Comparison of ENCODE assay signal across 10 mouse cellular contexts in the genomic region with DNA sequence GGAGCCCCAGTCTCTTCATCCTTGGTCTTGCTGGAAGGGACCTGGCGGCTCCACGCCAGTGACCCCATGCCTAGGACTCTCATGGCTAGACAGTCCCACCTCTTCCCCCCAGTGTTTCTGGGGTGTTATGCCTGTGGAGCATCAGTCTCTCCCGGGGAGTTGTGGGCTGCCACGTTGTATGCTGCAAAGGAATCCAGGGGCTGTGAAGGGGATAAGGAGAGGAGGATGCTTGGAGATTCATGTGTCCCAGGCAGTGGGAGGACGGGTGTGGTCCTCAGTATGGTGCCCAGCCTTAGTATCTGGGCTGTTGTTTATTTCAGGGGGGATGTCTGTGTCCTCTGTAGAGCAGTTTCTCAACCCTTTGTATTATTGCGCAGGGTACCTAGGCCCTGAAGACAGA. TPM values are rescaled to one million over a fixed set of nuclear protein-coding genes. Genes with fewer than 3 reads are reported as not detected.
DNase-seq lines count a peak whose midpoint lies in the region; ATAC-seq and TF ChIP-seq lines count a peak whose summit lies in the region.
"Had no signal": no experiment of that assay in that cellular context is flagged by ENCODE, and none has a peak within 500 bp of the region (broad histone marks: within the 10 kb centered on the region; RNA-seq: fewer than 3 reads in every experiment).

No protein-coding gene starts in this region.

- H3K9me3 ChIP-seq in forebrain, embryonic 14.5 days (replicated peaks; ENCODE audit: control insufficient read depth, low read length) = no peaks in the 10 kb centered on the region
- H3K9me3 ChIP-seq in intestine, embryonic 16.5 days (ENCODE audit: control insufficient read depth, low read length) = no peaks in the 10 kb centered on the region
- no peaks in the 10 kb centered on the region for H3K9me3 ChIP-seq in neural tube, embryonic 15.5 days (replicated peaks)

- H3K36me3 ChIP-seq in forebrain, embryonic 14.5 days (ENCODE audit: control insufficient read depth, insufficient read depth, low read length) = no peaks in the 10 kb centered on the region
- H3K36me3 ChIP-seq in intestine, embryonic 16.5 days (ENCODE audit: control insufficient read depth, insufficient read depth, low read length) = no peaks in the 10 kb centered on the region
- no peaks in the 10 kb centered on the region for H3K36me3 ChIP-seq in neural tube, embryonic 15.5 days

- no peak for DNase-seq in layer of hippocampus, adult 2 months (ENCODE audit: low spot score in 2 of 2)
- DNase-seq in layer of hippocampus, postnatal 14 days (ENCODE audit: low spot score in 2 of 2) = no peak
- DNase-seq in forebrain, embryonic 14.5 days (ENCODE audit: low spot score) = no peak
- DNase-seq in embryo, embryonic 11 days = no peak
- no peak for DNase-seq in cerebellum, adult 18-20 months

- peak overlapping the region; percentile 55; the same call in 1 of the 2 replicates for H3K27ac ChIP-seq in layer of hippocampus, adult 2 months
- H3K27ac ChIP-seq in forebrain, embryonic 14.5 days (ENCODE audit: low read depth, low read length) = no peak overlapping the region
- no peak overlapping the region for H3K27ac ChIP-seq in intestine, embryonic 16.5 days (ENCODE audit: low read length)
- 0 out of 2 replicates have a peak overlapping the region, but pooled peaks have one; percentile 5 for H3K27ac ChIP-seq in neural tube, embryonic 15.5 days (replicated peaks)

- H3K9ac ChIP-seq in forebrain, embryonic 14.5 days (ENCODE audit: low read length) = peak overlapping the region; percentile 66
- peak overlapping the region; percentile 80; the same call in 1 of the 2 replicates for H3K9ac ChIP-seq in intestine, embryonic 16.5 days (ENCODE audit: low read depth, low read length)
- peak overlapping the region; percentile 23; the same call in 1 of the 2 replicates for H3K9ac ChIP-seq in neural tube, embryonic 15.5 days (replicated peaks)
- H3K9ac ChIP-seq: liver, postnatal 0 days had no signal

- no peak for TF ChIP-seq CTCF in layer of hippocampus, adult 2 months (conservative IDR thresholded peaks at IDR 0.05)

- H3K4me3 ChIP-seq in layer of hippocampus, adult 2 months = no peak overlapping the region; the same call in 1 of the 2 replicates
- H3K4me3 ChIP-seq in forebrain, embryonic 14.5 days (ENCODE audit: low read depth, low read length) = no peak overlapping the region
- no peak overlapping the region for H3K4me3 ChIP-seq in intestine, embryonic 16.5 days (ENCODE audit: low read length)
- H3K4me3 ChIP-seq in neural tube, embryonic 15.5 days (replicated peaks) = peak overlapping the region; percentile 79; the same call in 1 of the 2 replicates

- WGBS in forebrain, embryonic 14.5 days = 45% methylated on average over 6 of the region's 6 CpGs
- WGBS in intestine, embryonic 16.5 days = 62% methylated on average over 6 of the region's 6 CpGs
- WGBS in neural tube, embryonic 15.5 days = 46% methylated on average over 6 of the region's 6 CpGs

- H3K4me1 ChIP-seq in forebrain, embryonic 14.5 days (ENCODE audit: control insufficient read depth, insufficient read depth, low read length) = peaks cover 11% of the 10 kb centered on the region; the same call in 1 of the 2 replicates
- H3K4me1 ChIP-seq in intestine, embryonic 16.5 days (ENCODE audit: control insufficient read depth, insufficient read depth, low read length) = peaks cover 9% of the 10 kb centered on the region
- H3K4me1 ChIP-seq in neural tube, embryonic 15.5 days = peaks cover 47% of the 10 kb centered on the region

- peak overlapping the region; percentile 87 for H3K4me2 ChIP-seq in forebrain, embryonic 14.5 days (ENCODE audit: low read length)
- H3K4me2 ChIP-seq in intestine, embryonic 16.5 days (ENCODE audit: low read depth, low read length) = 0 out of 2 replicates have a peak overlapping the region, but pooled peaks have one; percentile 100
- H3K4me2 ChIP-seq in neural tube, embryonic 15.5 days = peak overlapping the region; percentile 97

- ATAC-seq in forebrain, embryonic 14.5 days = no peak
- ATAC-seq in intestine, embryonic 16.5 days = no peak
- no peak for ATAC-seq in neural tube, embryonic 15.5 days (ENCODE audit: low FRiP score)
- ATAC-seq in megakaryocyte progenitor cell, adult 5-6 weeks (replicated peaks; ENCODE audit: poor library complexity) = no peak
- ATAC-seq: liver, postnatal 0 days had no signal

- H3K27me3 ChIP-seq in forebrain, embryonic 14.5 days (replicated peaks; ENCODE audit: control insufficient read depth, insufficient read depth, low read length) = no peaks in the 10 kb centered on the region
- H3K27me3 ChIP-seq in intestine, embryonic 16.5 days (replicated peaks; ENCODE audit: control insufficient read depth, insufficient read depth, low read length) = no peaks in the 10 kb centered on the region
- no peaks in the 10 kb centered on the region for H3K27me3 ChIP-seq in neural tube, embryonic 15.5 days (replicated peaks)

RNA-seq across cellular contexts. Expression of a gene that starts 5.0 kb away (rescaled TPM):
- total RNA-seq in layer of hippocampus, adult 2 months (2021) = 10 to 100 TPM; 12.2 to 13.1 TPM
- 1 to 10 TPM; 8.5 to 9.4 TPM for total RNA-seq in layer of hippocampus, postnatal 14 days (2021)
- polyA plus RNA-seq in forebrain, embryonic 14.5 days (2014; fragmentation: Nextera tagmentation; extraction: Ambion mirVana) = 3.0 and 3.6 TPM in 2 replicates
- polyA plus RNA-seq in intestine, embryonic 16.5 days (2015; fragmentation: Nextera tagmentation; extraction: Ambion mirVana) = 0.61 and 0.75 TPM in 2 replicates
- 1.4 and 1.9 TPM in 2 replicates for polyA plus RNA-seq in neural tube, embryonic 15.5 days (2015; fragmentation: Nextera tagmentation; extraction: Ambion mirVana)
- 0.07 and 0.12 TPM in 2 replicates for total RNA-seq in megakaryocyte progenitor cell, adult 5-6 weeks (2015)
- 0.10 and 0.96 TPM in 2 replicates for total RNA-seq in megakaryocyte progenitor cell, adult 5-6 weeks (2017)
- total RNA-seq: MEL had no signal

RNA-seq across cellular contexts. Expression of a gene that starts 53.2 kb away (rescaled TPM):
- total RNA-seq in layer of hippocampus, adult 2 months (2021) = 100 to 1,000 TPM; 152 to 168 TPM
- 100 to 1,000 TPM; 147 to 150 TPM for total RNA-seq in layer of hippocampus, postnatal 14 days (2021)
- 66.6 and 88.4 TPM in 2 replicates for polyA plus RNA-seq in forebrain, embryonic 14.5 days (2014; fragmentation: Nextera tagmentation; extraction: Ambion mirVana)
- 120 and 132 TPM in 2 replicates for polyA plus RNA-seq in intestine, embryonic 16.5 days (2015; fragmentation: Nextera tagmentation; extraction: Ambion mirVana)
- polyA plus RNA-seq in neural tube, embryonic 15.5 days (2015; fragmentation: Nextera tagmentation; extraction: Ambion mirVana) = 138 and 145 TPM in 2 replicates
- 75.9 and 90.4 TPM in 2 replicates for total RNA-seq in megakaryocyte progenitor cell, adult 5-6 weeks (2015)
- 63.0 and 63.3 TPM in 2 replicates for total RNA-seq in megakaryocyte progenitor cell, adult 5-6 weeks (2017)

RNA-seq across cellular contexts. Expression of a gene that starts 53.4 kb away (rescaled TPM):
- 10 to 100 TPM; 50.9 to 51.6 TPM for total RNA-seq in layer of hippocampus, adult 2 months (2021)
- 10 to 100 TPM; 41.0 to 41.1 TPM for total RNA-seq in layer of hippocampus, postnatal 14 days (2021)
- polyA plus RNA-seq in forebrain, embryonic 14.5 days (2014; fragmentation: Nextera tagmentation; extraction: Ambion mirVana) = 26.8 and 31.9 TPM in 2 replicates
- polyA plus RNA-seq in intestine, embryonic 16.5 days (2015; fragmentation: Nextera tagmentation; extraction: Ambion mirVana) = 25.9 and 29.4 TPM in 2 replicates
- polyA plus RNA-seq in neural tube, embryonic 15.5 days (2015; fragmentation: Nextera tagmentation; extraction: Ambion mirVana) = 21.3 and 26.8 TPM in 2 replicates
- 21.2 and 31.7 TPM in 2 replicates for total RNA-seq in megakaryocyte progenitor cell, adult 5-6 weeks (2015)
- 8.4 and 9.1 TPM in 2 replicates for total RNA-seq in megakaryocyte progenitor cell, adult 5-6 weeks (2017)

Comparison
In these comparisons a context has a peak if more than half of its experiments do, and no peak if none do; other contexts are left out.
1. H3K27ac ChIP-seq: peak in layer of hippocampus, adult 2 months (single experiment) and neural tube, embryonic 15.5 days (single experiment); none in forebrain, embryonic 14.5 days (single experiment) and intestine, embryonic 16.5 days (single experiment).
2. H3K9ac ChIP-seq: peak in every context shown above with its lines; median percentile 80 in intestine, embryonic 16.5 days; 66 in forebrain, embryonic 14.5 days; 23 in neural tube, embryonic 15.5 days.
3. RNA of a gene that starts 5.0 kb away (total RNA-seq): 12.2 to 13.1 TPM in layer of hippocampus, adult 2 months and 8.5 to 9.4 TPM in layer of hippocampus, postnatal 14 days; 0.07 to 0.96 TPM in megakaryocyte progenitor cell, adult 5-6 weeks; every median in the first group is over 4 times any median in the second.
4. Peak in every context shown above with its lines, with median percentiles within 50 percentile points of each other: H3K4me2 ChIP-seq.